Mouse (Mus musculus): ENCODE data around the gene Nsun2. TPM values are rescaled to one million over a fixed set of nuclear protein-coding genes. Genes with fewer than 3 reads are reported as not detected.
"Not testable (repeated sequence)": the region's sequence is repeated elsewhere in the genome, so short reads cannot be mapped to it uniquely, and the experiment has no call there.

The Nsun2 gene
- polyA plus RNA-seq, 1 experiment: 74.1 TPM

- no peaks in the 10 kb centered on the region for H3K36me3 ChIP-seq (ENCODE audit: control insufficient read depth, insufficient read depth, low read length)
- H3K27ac ChIP-seq (ENCODE audit: control insufficient read depth, insufficient read depth, low read length): no peak overlapping the region
- no peaks in the 10 kb centered on the region for H3K4me1 ChIP-seq (replicated peaks; ENCODE audit: control insufficient read depth, insufficient read depth, low read length)
- WGBS: 77% methylated on average over 3 of the region's 3 CpGs
- DNase-seq: no peak
- TF ChIP-seq CTCF (IDR thresholded peaks at IDR 0.05; ENCODE audit: borderline replicate concordance, control insufficient read depth, extremely low read depth, insufficient read depth, low read length, poor library complexity): no peak
- no peak for TF ChIP-seq POLR2A (IDR thresholded peaks at IDR 0.05; ENCODE audit: control insufficient read depth, extremely low read depth, insufficient read depth, low read length, poor library complexity)
- H3K4me3 ChIP-seq (ENCODE audit: control insufficient read depth, insufficient read depth, low read length): no peak overlapping the region
- H3K27me3 ChIP-seq (ENCODE audit: control insufficient read depth, insufficient read depth, low read length): no peaks in the 10 kb centered on the region
Observed at GRCm38 (mm10) chr13:69563905-69564304, 30.4 kb downstream of the Nsun2 start.

GRCm38 (mm10) chr13:69564573-69564972 is 31.0 kb downstream of the Nsun2 start:
- no peak for DNase-seq
- Histone ChIP-seq H3K27ac (ENCODE audit: control insufficient read depth, insufficient read depth, low read length) (no peak overlapping the region), H3K36me3 (ENCODE audit: control insufficient read depth, insufficient read depth, low read length) (no peaks in the 10 kb centered on the region), H3K4me3 (ENCODE audit: control insufficient read depth, insufficient read depth, low read length) (no peak overlapping the region), H3K27me3 (ENCODE audit: control insufficient read depth, insufficient read depth, low read length) (no peaks in the 10 kb centered on the region), H3K4me1 (replicated peaks; ENCODE audit: control insufficient read depth, insufficient read depth, low read length) (no peaks in the 10 kb centered on the region)
- TF ChIP-seq CTCF (IDR thresholded peaks at IDR 0.05; ENCODE audit: borderline replicate concordance, control insufficient read depth, extremely low read depth, insufficient read depth, low read length, poor library complexity): no peak
- TF ChIP-seq POLR2A (IDR thresholded peaks at IDR 0.05; ENCODE audit: control insufficient read depth, extremely low read depth, insufficient read depth, low read length, poor library complexity): no peak

- not testable (repeated sequence) for DNase-seq; H3K4me1 ChIP-seq (replicated peaks; ENCODE audit: control insufficient read depth, insufficient read depth, low read length); H3K27ac ChIP-seq (ENCODE audit: control insufficient read depth, insufficient read depth, low read length); H3K27me3 ChIP-seq (ENCODE audit: control insufficient read depth, insufficient read depth, low read length); H3K4me3 ChIP-seq (ENCODE audit: control insufficient read depth, insufficient read depth, low read length); H3K36me3 ChIP-seq (ENCODE audit: control insufficient read depth, insufficient read depth, low read length)
- 97% methylated on average over 4 of the region's 4 CpGs for WGBS
Observed at GRCm38 (mm10) chr13:69565401-69565800, 31.9 kb downstream of the Nsun2 start.

- no peak overlapping the region for H3K27ac ChIP-seq (ENCODE audit: control insufficient read depth, insufficient read depth, low read length)
- WGBS: 85% methylated on average over 9 of the region's 9 CpGs
- H3K36me3 ChIP-seq (ENCODE audit: control insufficient read depth, insufficient read depth, low read length): no peaks in the 10 kb centered on the region
- no peaks in the 10 kb centered on the region for H3K27me3 ChIP-seq (ENCODE audit: control insufficient read depth, insufficient read depth, low read length)
- no peak for DNase-seq
- H3K4me3 ChIP-seq (ENCODE audit: control insufficient read depth, insufficient read depth, low read length): no peak overlapping the region
- no peak for TF ChIP-seq CTCF (IDR thresholded peaks at IDR 0.05; ENCODE audit: borderline replicate concordance, control insufficient read depth, extremely low read depth, insufficient read depth, low read length, poor library complexity)
- no peak for TF ChIP-seq POLR2A (IDR thresholded peaks at IDR 0.05; ENCODE audit: control insufficient read depth, extremely low read depth, insufficient read depth, low read length, poor library complexity)
- no peaks in the 10 kb centered on the region for H3K4me1 ChIP-seq (replicated peaks; ENCODE audit: control insufficient read depth, insufficient read depth, low read length)
Observed at GRCm38 (mm10) chr13:69569201-69569600, 35.7 kb downstream of the Nsun2 start.

- no peak for DNase-seq
- Histone ChIP-seq H3K4me3 (ENCODE audit: control insufficient read depth, insufficient read depth, low read length) (no peak overlapping the region), H3K27ac (ENCODE audit: control insufficient read depth, insufficient read depth, low read length) (no peak overlapping the region), H3K36me3 (ENCODE audit: control insufficient read depth, insufficient read depth, low read length) (no peaks in the 10 kb centered on the region), H3K4me1 (replicated peaks; ENCODE audit: control insufficient read depth, insufficient read depth, low read length) (no peaks in the 10 kb centered on the region), H3K27me3 (ENCODE audit: control insufficient read depth, insufficient read depth, low read length) (no peaks in the 10 kb centered on the region)
- WGBS: 94% methylated on average over 3 of the region's 3 CpGs
- no peak for TF ChIP-seq POLR2A (IDR thresholded peaks at IDR 0.05; ENCODE audit: control insufficient read depth, extremely low read depth, insufficient read depth, low read length, poor library complexity)
- no peak for TF ChIP-seq CTCF (IDR thresholded peaks at IDR 0.05; ENCODE audit: borderline replicate concordance, control insufficient read depth, extremely low read depth, insufficient read depth, low read length, poor library complexity)
Observed at GRCm38 (mm10) chr13:69572594-69572993, 39.0 kb downstream of the Nsun2 start.

GRCm38 (mm10) chr13:69576676-69577075 is 43.1 kb downstream of the Nsun2 start:
- Histone ChIP-seq H3K4me3 (ENCODE audit: control insufficient read depth, insufficient read depth, low read length) (no peak overlapping the region), H3K27me3 (ENCODE audit: control insufficient read depth, insufficient read depth, low read length) (no peaks in the 10 kb centered on the region), H3K4me1 (replicated peaks; ENCODE audit: control insufficient read depth, insufficient read depth, low read length) (no peaks in the 10 kb centered on the region), H3K27ac (ENCODE audit: control insufficient read depth, insufficient read depth, low read length) (no peak overlapping the region), H3K36me3 (ENCODE audit: control insufficient read depth, insufficient read depth, low read length) (no peaks in the 10 kb centered on the region)
- no peak for DNase-seq
- WGBS: 90% methylated on average over 11 of the region's 11 CpGs
- TF ChIP-seq CTCF (IDR thresholded peaks at IDR 0.05; ENCODE audit: borderline replicate concordance, control insufficient read depth, extremely low read depth, insufficient read depth, low read length, poor library complexity) (no peak), POLR2A (IDR thresholded peaks at IDR 0.05; ENCODE audit: control insufficient read depth, extremely low read depth, insufficient read depth, low read length, poor library complexity) (no peak)

GRCm38 (mm10) chr13:69577181-69577834 is 43.8 kb downstream of the Nsun2 start:
- 97% methylated on average over 16 of the region's 16 CpGs for WGBS
- no peak overlapping the region for H3K27ac ChIP-seq (ENCODE audit: control insufficient read depth, insufficient read depth, low read length)
- DNase-seq: no peak

More at GRCm38 (mm10) chr13:69577181-69577834, 43.8 kb downstream of the Nsun2 start:
- no peaks in the 10 kb centered on the region for H3K36me3 ChIP-seq (ENCODE audit: control insufficient read depth, insufficient read depth, low read length)
- no peaks in the 10 kb centered on the region for H3K4me1 ChIP-seq (replicated peaks; ENCODE audit: control insufficient read depth, insufficient read depth, low read length)
- no peaks in the 10 kb centered on the region for H3K27me3 ChIP-seq (ENCODE audit: control insufficient read depth, insufficient read depth, low read length)
- no peak overlapping the region for H3K4me3 ChIP-seq (ENCODE audit: control insufficient read depth, insufficient read depth, low read length)
- no peak for TF ChIP-seq POLR2A (IDR thresholded peaks at IDR 0.05; ENCODE audit: control insufficient read depth, extremely low read depth, insufficient read depth, low read length, poor library complexity)
- TF ChIP-seq CTCF (IDR thresholded peaks at IDR 0.05; ENCODE audit: borderline replicate concordance, control insufficient read depth, extremely low read depth, insufficient read depth, low read length, poor library complexity): no peak
